Mouse (Mus musculus) heart, postnatal 0 days (tissue): ENCODE data around the gene Selenok.

ENCODE experiments used
- CTCF ChIP-seq: IDR thresholded peaks from 2 replicates; pipeline ENCODE4 v1.5.1; 2016; ENCODE audit warnings: antibody characterized with exemption, control low read depth, low read depth
- EP300 ChIP-seq: IDR thresholded peaks from 2 replicates; pipeline ENCODE4 v1.6.1; 2016; ENCODE audit warnings: antibody characterized with exemption, low read depth

DNA sequence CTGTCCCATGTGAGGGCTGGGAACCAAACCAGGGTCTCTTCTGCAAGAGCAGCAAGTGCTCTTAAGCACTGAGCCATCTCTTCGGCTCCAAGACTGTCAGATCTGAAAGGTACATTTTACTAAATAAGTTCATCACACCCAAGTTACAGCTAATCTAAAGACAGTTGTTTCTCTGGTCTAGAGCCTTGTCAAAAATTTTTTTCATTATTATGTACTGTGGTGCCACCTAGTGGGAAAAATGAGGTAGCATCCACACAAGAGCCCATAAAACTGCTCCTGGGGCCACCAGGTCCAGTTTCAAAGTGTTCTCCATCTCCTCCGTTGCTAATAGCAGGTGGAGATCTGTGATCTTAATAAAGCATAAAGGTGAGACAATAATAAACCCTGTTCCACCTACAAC is 27.2 kb upstream of the Selenok start:
- TF ChIP-seq EP300 (no peak), CTCF (peak; percentile 56)
